Mouse (Mus musculus) embryonic fibroblast, embryonic 13.5 days (primary cell): ENCODE data around the gene Mllt10. TPM values are rescaled to one million over a fixed set of nuclear protein-coding genes. Genes with fewer than 3 reads are reported as not detected.

Source experiments
- H3K27ac ChIP-seq: 2 replicates; pipeline ENCODE4 v1.5.1; 2012; ENCODE audit warnings: low read length, control low read depth, inconsistent platforms; ENCODE audit not compliant: insufficient read depth
- H3K4me1 ChIP-seq: 2 replicates; pipeline ENCODE4 v1.6.1; 2011; ENCODE audit warnings: low read length; ENCODE audit not compliant: control insufficient read depth, insufficient read depth
- H3K4me3 ChIP-seq: 2 replicates; pipeline ENCODE4 v1.5.1; 2011; ENCODE audit warnings: mild to moderate bottlenecking, control low read depth, low read length; ENCODE audit not compliant: insufficient read depth
- CTCF ChIP-seq: IDR thresholded peaks from 2 replicates; pipeline ENCODE4 v1.5.1; 2011; ENCODE audit warnings: mild to moderate bottlenecking, control low read depth, low read length, moderate library complexity, borderline replicate concordance; ENCODE audit not compliant: insufficient read depth
- POLR2A ChIP-seq: IDR thresholded peaks from 2 replicates; pipeline ENCODE4 v1.6.1; 2011; ENCODE audit warnings: low read depth, mild to moderate bottlenecking, control low read depth, low read length, moderate library complexity
- polyA plus RNA-seq: library from polyadenylated mRNA; stranded (reverse); fragments of >200 nt; gene quantifications from 2 replicates; pipeline ENCODE4 v1.2.4, GENCODE M21; 2011; ENCODE audit warnings: low read depth; ENCODE audit not compliant: missing spikeins, insufficient read length

Mllt10 gene
- polyA plus RNA-seq, 1 experiment = 52.0 TPM

- H3K4me3 ChIP-seq = peak overlapping the region; percentile 65
- no peaks in the 10 kb centered on the region for H3K4me1 ChIP-seq
- TF ChIP-seq POLR2A (peak; percentile 90), CTCF (no peak)
- H3K27ac ChIP-seq = peak overlapping the region; percentile 100
These were observed 1.8 kb downstream of the Mllt10 start for GRCm38 (mm10) chr2:18056786-18057255.

- TF ChIP-seq CTCF (no peak), POLR2A (peak; percentile 61)
- H3K4me1 ChIP-seq = no peaks in the 10 kb centered on the region
These were observed 2.5 kb downstream of the Mllt10 start for GRCm38 (mm10) chr2:18057336-18058145.

GRCm38 (mm10) chr2:18058146-18058708, 3.2 kb downstream of the Mllt10 start:
- Histone ChIP-seq H3K4me1 (no peaks in the 10 kb centered on the region), H3K4me3 (peak overlapping the region; percentile 65; the same call in 1 of the 2 replicates), H3K27ac (peak overlapping the region; percentile 100)
- TF ChIP-seq POLR2A = no peak
- no peak for TF ChIP-seq CTCF

More at GRCm38 (mm10) chr2:18057336-18058145, 2.5 kb downstream of the Mllt10 start:
- H3K27ac ChIP-seq = peak overlapping the region; percentile 100
- H3K4me3 ChIP-seq = peak overlapping the region; percentile 65

GRCm38 (mm10) chr2:18059063-18059462, 4.0 kb downstream of the Mllt10 start:
- Histone ChIP-seq H3K4me1 (no peaks in the 10 kb centered on the region), H3K27ac (no peak overlapping the region), H3K4me3 (no peak overlapping the region)
- TF ChIP-seq CTCF = no peak
- TF ChIP-seq POLR2A = no peak

GRCm38 (mm10) chr2:18059891-18060290, 4.9 kb downstream of the Mllt10 start:
- TF ChIP-seq POLR2A = no peak
- TF ChIP-seq CTCF = no peak
- Histone ChIP-seq H3K4me3 (no peak overlapping the region), H3K4me1 (no peaks in the 10 kb centered on the region), H3K27ac (no peak overlapping the region)

GRCm38 (mm10) chr2:18060396-18060795, 5.4 kb downstream of the Mllt10 start:
- Histone ChIP-seq H3K4me1 (no peaks in the 10 kb centered on the region), H3K27ac (no peak overlapping the region)
- TF ChIP-seq POLR2A = no peak
- TF ChIP-seq CTCF = no peak

GRCm38 (mm10) chr2:18063763-18064251, 8.8 kb downstream of the Mllt10 start:
- peak overlapping the region; percentile 87 for H3K27ac ChIP-seq
- TF ChIP-seq POLR2A = peak; percentile 41
- TF ChIP-seq CTCF = no peak
- H3K4me1 ChIP-seq = no peaks in the 10 kb centered on the region
- peak overlapping the region; percentile 82 for H3K4me3 ChIP-seq

More at GRCm38 (mm10) chr2:18060396-18060795, 5.4 kb downstream of the Mllt10 start:
- H3K4me3 ChIP-seq = no peak overlapping the region

GRCm38 (mm10) chr2:18064356-18064858, 9.4 kb downstream of the Mllt10 start:
- peak; percentile 60 for TF ChIP-seq POLR2A
- no peak for TF ChIP-seq CTCF
- Histone ChIP-seq H3K27ac (peak overlapping the region; percentile 87), H3K4me3 (peak overlapping the region; percentile 82), H3K4me1 (no peaks in the 10 kb centered on the region)

- TF ChIP-seq CTCF = no peak
- TF ChIP-seq POLR2A = peak; percentile 43; the same call in 1 of the 2 replicates
- Histone ChIP-seq H3K27ac (peak overlapping the region; percentile 95), H3K4me3 (peak overlapping the region; percentile 82), H3K4me1 (no peaks in the 10 kb centered on the region)
These were observed 10.1 kb downstream of the Mllt10 start for GRCm38 (mm10) chr2:18064941-18065707.
